Mouse (Mus musculus): ENCODE measurements around the gene Krt222.
"Not testable (repeated sequence)": the region's sequence is repeated elsewhere in the genome, so short reads cannot be mapped to it uniquely, and the experiment has no call there.

Krt222 gene

GRCm38 (mm10) chr11:99243820-99244374 is at the start of gene Krt222:
TSS of gene Krt222 (minus strand) at chr11:99244085.
- peak; percentile 50 to 62 for DNase-seq (ENCODE audit: low spot score in 2 of 2)

GRCm38 (mm10) chr11:99292846-99293245 is 49.0 kb upstream of the Krt222 start:
- peak; percentile 46 to 50 for DNase-seq (ENCODE audit: low spot score in 2 of 2)

GRCm38 (mm10) chr11:99284833-99285312 is 41.0 kb upstream of the Krt222 start, which contains the start of gene Krt24:
TSS of gene Krt24 (minus strand) at chr11:99285262.
- DNase-seq (ENCODE audit: low spot score in 2 of 2) = no peak

GRCm38 (mm10) chr11:99284011-99284410 is 40.1 kb upstream of the Krt222 start:
- DNase-seq (ENCODE audit: low spot score in 2 of 2) = no peak

GRCm38 (mm10) chr11:99283334-99283733 is 39.4 kb upstream of the Krt222 start:
- no peak for DNase-seq (ENCODE audit: low spot score in 2 of 2)

GRCm38 (mm10) chr11:99281116-99281515 is 37.2 kb upstream of the Krt222 start:
- DNase-seq (ENCODE audit: low spot score in 2 of 2) = no peak

GRCm38 (mm10) chr11:99279986-99280385 is 36.1 kb upstream of the Krt222 start:
- DNase-seq (ENCODE audit: low spot score in 2 of 2) = no peak

- DNase-seq (ENCODE audit: low spot score in 2 of 2) = no peak
Measured at GRCm38 (mm10) chr11:99276786-99277185, 32.9 kb upstream of the Krt222 start.

GRCm38 (mm10) chr11:99275624-99276023 is 31.7 kb upstream of the Krt222 start:
- DNase-seq (ENCODE audit: low spot score in 2 of 2) = no peak

GRCm38 (mm10) chr11:99272721-99273120 is 28.8 kb upstream of the Krt222 start:
- DNase-seq (ENCODE audit: low spot score in 2 of 2) = no peak

GRCm38 (mm10) chr11:99269192-99269591 is 25.3 kb upstream of the Krt222 start:
- DNase-seq (ENCODE audit: low spot score in 2 of 2) = no peak

- peak in 1 of 2 experiments; percentile 14 for DNase-seq (ENCODE audit: low spot score in 2 of 2)
Measured at GRCm38 (mm10) chr11:99265796-99266195, 21.9 kb upstream of the Krt222 start.

GRCm38 (mm10) chr11:99265220-99265619 is 21.3 kb upstream of the Krt222 start:
- peak; percentile 71 to 74 for DNase-seq (ENCODE audit: low spot score in 2 of 2)

- no peak for DNase-seq (ENCODE audit: low spot score in 2 of 2)
Measured at GRCm38 (mm10) chr11:99256213-99256612, 12.3 kb upstream of the Krt222 start.

- no peak for DNase-seq (ENCODE audit: low spot score in 2 of 2)
Measured at GRCm38 (mm10) chr11:99255316-99255715, 11.4 kb upstream of the Krt222 start.

- DNase-seq (ENCODE audit: low spot score in 2 of 2) = no peak
Measured at GRCm38 (mm10) chr11:99253893-99254292, 10.0 kb upstream of the Krt222 start.

- DNase-seq (ENCODE audit: low spot score in 2 of 2) = no peak
Measured at GRCm38 (mm10) chr11:99252671-99253070, 8.8 kb upstream of the Krt222 start.

- no peak for DNase-seq (ENCODE audit: low spot score in 2 of 2)
Measured at GRCm38 (mm10) chr11:99250666-99251065, 6.8 kb upstream of the Krt222 start.

GRCm38 (mm10) chr11:99250241-99250640 is 6.4 kb upstream of the Krt222 start:
- peak; percentile 55 to 58 for DNase-seq (ENCODE audit: low spot score in 2 of 2)

GRCm38 (mm10) chr11:99249115-99249514 is 5.2 kb upstream of the Krt222 start:
- DNase-seq (ENCODE audit: low spot score in 2 of 2) = no peak

- DNase-seq (ENCODE audit: low spot score in 2 of 2) = no peak
Measured at GRCm38 (mm10) chr11:99247916-99248315, 4.0 kb upstream of the Krt222 start.

GRCm38 (mm10) chr11:99244519-99244918 is 634 bp upstream of the Krt222 start:
- not testable (repeated sequence) for DNase-seq (ENCODE audit: low spot score in 2 of 2)

- DNase-seq (ENCODE audit: low spot score in 2 of 2) = no peak
Measured at GRCm38 (mm10) chr11:99243200-99243819, 575 bp downstream of the Krt222 start.

Data from right cerebral cortex, adult 2 months (tissue).